Mouse (Mus musculus): ENCODE measurements at regions not wholly inside any gene's neighbourhood (a gene's known extent, or its start where the extent isn't known, plus 50 kb on each side); places are given as distances from the start of the nearest gene placed in this dataset.

- no peaks in the 10 kb centered on the region for H3K36me3 ChIP-seq
- no peaks in the 10 kb centered on the region for H3K4me1 ChIP-seq
- H3K9ac ChIP-seq = no peak overlapping the region
- H3K27ac ChIP-seq = no peak overlapping the region
- 63% methylated on average over 21 of the region's 21 CpGs for WGBS (ENCODE audit: insufficient replicate concordance)
- H3K27me3 ChIP-seq (replicated peaks) = no peaks in the 10 kb centered on the region
- H3K4me2 ChIP-seq = no peak overlapping the region
- ATAC-seq = no peak
- no peaks in the 10 kb centered on the region for H3K9me3 ChIP-seq (replicated peaks)
- no peak overlapping the region for H3K4me3 ChIP-seq
Measured at GRCm38 (mm10) chr6:143375951-143376713, 209.1 kb downstream of the Etnk1 start.

- Histone ChIP-seq H3K4me3 (no peak overlapping the region), H3K27ac (no peak overlapping the region), H3K36me3 (no peaks in the 10 kb centered on the region), H3K9me3 (replicated peaks) (no peaks in the 10 kb centered on the region), H3K4me2 (no peak overlapping the region), H3K9ac (no peak overlapping the region), H3K27me3 (replicated peaks) (no peaks in the 10 kb centered on the region), H3K4me1 (no peaks in the 10 kb centered on the region)
- WGBS (ENCODE audit: insufficient replicate concordance) = 76% methylated on average over 14 of the region's 14 CpGs
- no peak for ATAC-seq
Measured at GRCm38 (mm10) chr6:143377121-143377520, 210.1 kb downstream of the Etnk1 start.

GRCm38 (mm10) chr6:143378126-143378525, 211.1 kb downstream of the Etnk1 start:
- WGBS (ENCODE audit: insufficient replicate concordance) = 78% methylated on average over 9 of the region's 9 CpGs
- H3K4me3 ChIP-seq = no peak overlapping the region

GRCm38 (mm10) chr6:143380490-143380889, 213.5 kb downstream of the Etnk1 start:
- no peaks in the 10 kb centered on the region for H3K36me3 ChIP-seq
- H3K9me3 ChIP-seq (replicated peaks) = no peaks in the 10 kb centered on the region
- no peak for ATAC-seq
- H3K4me1 ChIP-seq = no peaks in the 10 kb centered on the region
- no peak overlapping the region for H3K4me2 ChIP-seq
- H3K27ac ChIP-seq = no peak overlapping the region
- WGBS (ENCODE audit: insufficient replicate concordance) = 78% methylated on average over 3 of the region's 3 CpGs
- H3K4me3 ChIP-seq = no peak overlapping the region
- H3K9ac ChIP-seq = no peak overlapping the region
- no peaks in the 10 kb centered on the region for H3K27me3 ChIP-seq (replicated peaks)

More at GRCm38 (mm10) chr6:143378126-143378525, 211.1 kb downstream of the Etnk1 start:
- ATAC-seq = no peak
- no peak overlapping the region for H3K9ac ChIP-seq
- no peak overlapping the region for H3K4me2 ChIP-seq
- H3K27me3 ChIP-seq (replicated peaks) = no peaks in the 10 kb centered on the region
- H3K9me3 ChIP-seq (replicated peaks) = no peaks in the 10 kb centered on the region
- H3K36me3 ChIP-seq = no peaks in the 10 kb centered on the region
- H3K27ac ChIP-seq = no peak overlapping the region
- no peaks in the 10 kb centered on the region for H3K4me1 ChIP-seq

GRCm38 (mm10) chr6:143386597-143387450, 219.8 kb downstream of the Etnk1 start:
- 76% methylated on average over 16 of the region's 16 CpGs for WGBS (ENCODE audit: insufficient replicate concordance)
- no peak for ATAC-seq

GRCm38 (mm10) chr6:143393543-143394207, 226.7 kb downstream of the Etnk1 start:
- H3K9me3 ChIP-seq (replicated peaks) = no peaks in the 10 kb centered on the region
- no peak overlapping the region for H3K4me3 ChIP-seq
- H3K4me1 ChIP-seq = no peaks in the 10 kb centered on the region
- H3K27ac ChIP-seq = no peak overlapping the region
- H3K27me3 ChIP-seq (replicated peaks) = no peaks in the 10 kb centered on the region
- WGBS (ENCODE audit: insufficient replicate concordance) = 65% methylated on average over 10 of the region's 10 CpGs
- ATAC-seq = no peak
- H3K4me2 ChIP-seq = no peak overlapping the region
- H3K36me3 ChIP-seq = no peaks in the 10 kb centered on the region
- no peak overlapping the region for H3K9ac ChIP-seq

More at GRCm38 (mm10) chr6:143386597-143387450, 219.8 kb downstream of the Etnk1 start:
- no peak overlapping the region for H3K4me2 ChIP-seq
- H3K36me3 ChIP-seq = no peaks in the 10 kb centered on the region
- H3K9me3 ChIP-seq (replicated peaks) = no peaks in the 10 kb centered on the region
- H3K9ac ChIP-seq = no peak overlapping the region
- H3K4me1 ChIP-seq = no peaks in the 10 kb centered on the region
- H3K4me3 ChIP-seq = no peak overlapping the region
- H3K27me3 ChIP-seq (replicated peaks) = no peaks in the 10 kb centered on the region
- H3K27ac ChIP-seq = no peak overlapping the region

GRCm38 (mm10) chr6:143394377-143394776, 227.4 kb downstream of the Etnk1 start:
- H3K36me3 ChIP-seq = no peaks in the 10 kb centered on the region
- H3K4me2 ChIP-seq = no peak overlapping the region
- no peaks in the 10 kb centered on the region for H3K27me3 ChIP-seq (replicated peaks)
- H3K9me3 ChIP-seq (replicated peaks) = no peaks in the 10 kb centered on the region
- no peaks in the 10 kb centered on the region for H3K4me1 ChIP-seq
- no peak overlapping the region for H3K9ac ChIP-seq
- 71% methylated on average over 15 of the region's 15 CpGs for WGBS (ENCODE audit: insufficient replicate concordance)
- no peak overlapping the region for H3K27ac ChIP-seq
- no peak for ATAC-seq
- no peak overlapping the region for H3K4me3 ChIP-seq

GRCm38 (mm10) chr6:143401436-143401835, 234.4 kb downstream of the Etnk1 start:
- Histone ChIP-seq H3K4me3 (no peak overlapping the region), H3K27ac (no peak overlapping the region), H3K27me3 (replicated peaks) (no peaks in the 10 kb centered on the region)

GRCm38 (mm10) chr6:143401921-143402320, 234.9 kb downstream of the Etnk1 start:
- no peaks in the 10 kb centered on the region for H3K27me3 ChIP-seq (replicated peaks)
- H3K36me3 ChIP-seq = no peaks in the 10 kb centered on the region
- no peak for ATAC-seq
- no peaks in the 10 kb centered on the region for H3K9me3 ChIP-seq (replicated peaks)
- no peak overlapping the region for H3K9ac ChIP-seq
- no peak overlapping the region for H3K4me2 ChIP-seq
- no peaks in the 10 kb centered on the region for H3K4me1 ChIP-seq
- H3K27ac ChIP-seq = no peak overlapping the region
- WGBS (ENCODE audit: insufficient replicate concordance) = 77% methylated on average over 7 of the region's 7 CpGs
- H3K4me3 ChIP-seq = no peak overlapping the region

More at GRCm38 (mm10) chr6:143401436-143401835, 234.4 kb downstream of the Etnk1 start:
- Histone ChIP-seq H3K9me3 (replicated peaks) (no peaks in the 10 kb centered on the region), H3K4me1 (no peaks in the 10 kb centered on the region), H3K4me2 (no peak overlapping the region), H3K36me3 (no peaks in the 10 kb centered on the region), H3K9ac (no peak overlapping the region)
- WGBS (ENCODE audit: insufficient replicate concordance) = 59% methylated on average over 8 of the region's 8 CpGs
- no peak for ATAC-seq

GRCm38 (mm10) chr6:143402766-143403165, 235.7 kb downstream of the Etnk1 start:
- no peak overlapping the region for H3K4me3 ChIP-seq
- no peaks in the 10 kb centered on the region for H3K27me3 ChIP-seq (replicated peaks)
- no peak overlapping the region for H3K27ac ChIP-seq
- no peaks in the 10 kb centered on the region for H3K9me3 ChIP-seq (replicated peaks)
- no peak overlapping the region for H3K9ac ChIP-seq
- H3K4me2 ChIP-seq = no peak overlapping the region
- H3K36me3 ChIP-seq = no peaks in the 10 kb centered on the region
- no peak for ATAC-seq
- WGBS (ENCODE audit: insufficient replicate concordance) = 70% methylated on average over 7 of the region's 7 CpGs
- H3K4me1 ChIP-seq = no peaks in the 10 kb centered on the region

- Histone ChIP-seq H3K27me3 (replicated peaks) (no peaks in the 10 kb centered on the region), H3K4me1 (no peaks in the 10 kb centered on the region), H3K4me3 (no peak overlapping the region), H3K4me2 (no peak overlapping the region), H3K9ac (no peak overlapping the region), H3K27ac (no peak overlapping the region), H3K9me3 (replicated peaks) (no peaks in the 10 kb centered on the region), H3K36me3 (no peaks in the 10 kb centered on the region)
- no peak for ATAC-seq
- 73% methylated on average over 4 of the region's 4 CpGs for WGBS (ENCODE audit: insufficient replicate concordance)
Measured at GRCm38 (mm10) chr6:143404521-143404920, 237.5 kb downstream of the Etnk1 start.

GRCm38 (mm10) chr6:143412056-143412455, 245.0 kb downstream of the Etnk1 start:
- peaks cover 3% of the 10 kb centered on the region; the same call in 1 of the 2 replicates for H3K9me3 ChIP-seq (replicated peaks)
- no peak for ATAC-seq
- H3K36me3 ChIP-seq = no peaks in the 10 kb centered on the region
- no peaks in the 10 kb centered on the region for H3K27me3 ChIP-seq (replicated peaks)
- no peak overlapping the region for H3K27ac ChIP-seq
- 56% methylated on average over 5 of the region's 5 CpGs for WGBS (ENCODE audit: insufficient replicate concordance)
- no peaks in the 10 kb centered on the region for H3K4me1 ChIP-seq
- H3K4me2 ChIP-seq = no peak overlapping the region
- no peak overlapping the region for H3K9ac ChIP-seq
- no peak overlapping the region for H3K4me3 ChIP-seq
